Mouse (Mus musculus): ENCODE data around the gene Pnldc1. TPM values are rescaled to one million over a fixed set of nuclear protein-coding genes. Genes with fewer than 3 reads are reported as not detected.

The Pnldc1 gene
- polyA plus RNA-seq (2017; shearing (Covaris generic)), result under 1 TPM; 0.67 to 0.85 TPM

DNA sequence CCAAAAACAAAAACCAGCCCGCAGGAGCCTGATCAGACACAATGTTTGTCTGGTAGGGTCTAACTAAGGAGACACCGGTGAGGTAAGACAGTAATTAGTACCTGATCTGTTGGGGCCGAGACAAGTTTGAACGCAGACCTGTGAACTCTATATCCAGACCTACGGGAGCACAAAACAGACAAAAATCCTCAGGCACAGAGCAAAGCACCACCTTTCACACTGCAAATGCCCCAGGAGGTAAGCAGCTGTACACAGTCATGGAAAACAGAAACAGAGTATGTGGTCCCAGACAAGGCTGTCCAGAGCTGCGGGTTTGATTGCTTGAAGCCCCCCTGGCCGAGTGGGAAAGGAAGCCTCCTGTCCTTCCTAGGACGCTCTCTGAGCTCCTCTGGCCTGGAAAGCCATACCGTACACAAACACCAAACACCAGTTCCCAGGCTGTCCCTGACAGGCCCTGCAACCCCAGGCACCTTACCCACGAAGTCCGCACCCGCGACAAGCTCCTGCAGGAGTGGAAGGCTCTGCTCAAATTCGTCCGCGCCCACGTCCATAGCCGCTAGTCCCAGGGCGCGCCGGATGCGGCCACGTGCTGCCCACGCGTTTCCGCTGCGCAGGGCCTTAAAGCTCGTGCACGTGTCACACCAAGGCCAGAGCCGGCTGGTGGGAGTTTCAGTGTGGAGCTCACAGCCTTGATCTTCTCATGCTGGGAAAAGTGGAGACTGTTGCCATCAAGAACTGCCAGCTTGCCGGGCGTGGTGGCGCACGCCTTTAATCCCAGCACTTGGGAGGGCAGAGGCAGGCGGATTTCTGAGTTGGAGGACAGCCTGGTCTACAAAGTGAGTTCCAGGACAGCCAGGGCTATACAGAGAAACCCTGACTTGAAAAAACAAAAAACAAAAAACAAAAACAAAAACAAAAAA, at the start of gene Pnldc1:
Pnldc1 (minus strand) TSS at position 870 of the 920 bp plus-strand sequence.

DNA sequence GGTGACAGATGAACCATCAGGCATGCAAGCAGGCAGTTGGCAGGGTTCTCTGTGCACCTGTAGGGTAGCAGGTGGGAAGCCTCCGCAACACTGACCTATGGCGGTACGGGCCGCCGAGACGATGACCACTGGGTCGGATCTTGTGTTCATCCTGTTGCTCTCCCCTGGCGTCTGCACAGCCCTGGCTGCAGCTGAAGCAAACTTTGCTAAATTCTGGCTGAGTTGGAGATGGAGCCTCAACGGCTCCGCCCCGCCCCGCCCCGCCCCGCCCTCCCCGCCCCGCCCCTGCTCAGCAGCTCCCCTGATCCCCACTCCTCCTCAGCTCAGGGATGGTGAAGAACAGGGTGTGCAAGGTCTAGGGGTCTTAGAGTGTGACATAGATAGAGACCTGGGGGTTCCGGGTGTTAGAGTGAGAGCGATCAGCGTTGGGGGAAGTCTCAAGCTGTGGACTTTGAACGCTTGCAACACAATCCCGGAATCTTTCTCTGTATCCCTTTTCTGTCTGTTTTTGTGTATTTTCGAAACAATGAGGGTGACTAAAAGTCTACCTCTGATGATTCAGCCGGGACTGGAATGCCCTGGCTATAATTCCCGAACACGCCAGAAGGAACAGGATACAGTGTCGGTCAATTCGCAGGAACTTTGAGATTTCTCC, 30.2 kb upstream of the Pnldc1 start, which contains the start of gene Acat3:
Acat3 (minus strand) TSS at position 450 of the 655 bp plus-strand sequence.

DNA sequence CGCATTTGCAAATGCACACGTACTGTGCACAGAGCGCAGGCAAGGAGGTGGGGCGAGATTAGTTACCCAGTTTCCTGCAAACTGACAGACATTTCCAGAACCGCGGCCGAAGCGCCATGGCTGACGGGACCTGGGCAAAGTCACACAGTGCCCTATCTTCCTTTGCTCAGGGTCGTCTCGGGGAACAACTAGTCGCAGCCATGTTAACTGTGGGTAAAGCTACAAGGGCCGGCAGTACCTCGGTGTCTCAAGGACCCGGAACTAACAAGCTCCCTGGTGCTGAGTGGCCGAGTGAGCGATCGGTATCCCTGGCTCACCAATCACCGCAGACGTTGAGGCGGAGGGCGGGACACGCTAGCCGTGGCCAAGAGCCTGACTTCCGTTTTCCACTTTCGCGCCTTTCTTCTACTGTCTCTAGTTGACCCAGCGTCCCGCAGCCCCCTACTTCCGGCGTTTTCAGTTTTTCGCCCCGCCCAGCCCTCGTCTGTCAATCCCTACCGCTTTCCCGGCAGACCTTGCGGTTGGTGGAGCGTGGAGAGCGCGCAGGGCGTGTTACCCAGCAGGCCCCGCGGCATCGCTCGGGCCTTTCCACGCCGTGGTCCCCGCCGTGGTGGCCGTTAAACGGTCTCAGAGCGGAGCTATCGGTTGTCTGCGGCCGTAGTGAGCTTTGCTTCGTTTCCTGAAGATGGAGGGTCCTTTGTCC, 6.0 kb upstream of the Pnldc1 start, which contains the start of gene Mrpl18:
Mrpl18 (minus strand) TSS at position 465 of the 703 bp plus-strand sequence.

DNA sequence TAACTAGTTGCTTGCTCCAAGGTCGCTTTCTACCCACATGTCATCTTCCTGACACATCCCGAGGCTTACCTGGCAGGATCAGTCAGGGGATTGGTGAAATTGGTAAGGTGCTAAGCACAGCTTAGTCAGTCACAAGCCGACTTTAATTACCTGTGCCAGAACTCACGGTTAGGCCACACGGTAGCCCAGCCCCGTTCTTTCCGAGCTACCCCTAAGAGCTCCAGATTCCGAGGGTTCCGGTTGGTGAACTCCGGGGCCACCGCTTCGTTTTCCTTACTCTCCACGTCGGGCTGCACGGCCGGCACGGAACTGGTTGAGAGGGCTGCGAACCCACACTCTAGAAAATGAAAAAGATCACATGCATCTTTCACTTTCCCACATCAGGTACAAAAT, 5.5 kb upstream of the Pnldc1 start, which contains the start of gene Tcp1:
Tcp1 (plus strand) TSS at position 214 of the 393 bp plus-strand sequence.

DNA sequence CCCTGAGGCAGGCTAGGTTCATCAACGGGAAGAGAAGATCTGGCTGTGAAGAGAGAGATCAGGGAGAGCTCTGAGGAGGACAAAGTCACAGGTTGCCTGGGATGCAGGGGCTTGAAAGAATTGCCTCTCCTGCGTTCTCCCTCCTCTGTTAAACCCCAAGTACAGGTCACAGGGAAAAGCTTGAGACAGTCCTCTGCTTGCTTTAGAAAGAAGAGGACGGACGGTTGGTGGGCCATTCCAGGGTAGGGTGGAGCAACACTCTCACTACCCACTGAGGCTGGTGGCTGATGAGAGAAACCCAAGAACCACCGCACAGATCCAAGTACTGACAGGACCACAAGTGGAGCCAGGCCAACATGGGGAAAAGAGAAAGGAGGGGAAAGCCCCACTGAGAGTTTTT, 34.3 kb downstream of the Pnldc1 start, which contains the start of gene Mrgprh:
Mrgprh (plus strand) TSS at position 301 of the 400 bp plus-strand sequence.

DNA sequence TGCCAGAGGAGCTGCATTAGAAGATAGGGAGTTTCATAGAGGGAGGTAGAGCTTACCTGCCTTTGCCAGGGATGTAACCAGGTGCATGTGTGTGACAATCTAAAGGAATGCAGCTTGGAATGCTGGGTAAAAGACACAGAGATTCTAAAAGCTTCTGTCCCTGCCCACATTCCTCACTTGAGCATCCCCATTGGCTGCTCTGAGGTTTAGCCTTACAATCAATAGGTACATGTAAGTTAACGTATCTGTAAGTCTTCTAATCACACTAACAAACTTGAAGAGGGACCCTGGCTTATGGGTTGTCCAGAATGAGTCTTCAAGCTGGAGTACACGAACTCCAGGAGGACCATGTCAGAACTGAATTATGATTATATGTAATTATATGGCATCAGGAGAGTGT, 42.0 kb downstream of the Pnldc1 start, which contains the start of gene Mas1:
Mas1 (minus strand) TSS at position 101 of the 400 bp plus-strand sequence.

Other genes with a start within 250 kb of the Pnldc1 start
- gene Slc22a1, start 234.4 kb downstream of the Pnldc1 start, polyA plus RNA-seq (2017; shearing (Covaris generic)), result under 1 TPM; 0.08 to 0.26 TPM
- gene Igf2r, start 140.6 kb downstream of the Pnldc1 start, polyA plus RNA-seq (2017; shearing (Covaris generic)), result 10 to 100 TPM; 36.0 to 37.5 TPM
- gene Mas1, start 42.1 kb downstream of the Pnldc1 start, polyA plus RNA-seq (2017; shearing (Covaris generic)), result not detected
- not detected for gene Mrgprh, start 34.2 kb downstream of the Pnldc1 start, polyA plus RNA-seq (2017; shearing (Covaris generic))
- gene Tcp1, start 5.5 kb upstream of the Pnldc1 start, polyA plus RNA-seq (2017; shearing (Covaris generic)), result 100 to 1,000 TPM; 188 to 268 TPM
- gene Mrpl18, start 6.1 kb upstream of the Pnldc1 start, polyA plus RNA-seq (2017; shearing (Covaris generic)), result 100 to 1,000 TPM; 145 to 152 TPM
- 1 to 10 TPM in 1 of 2 experiments, under 1 TPM in 1; 0.35 to 4.4 TPM for gene Acat3, start 30.4 kb upstream of the Pnldc1 start, polyA plus RNA-seq (2017; shearing (Covaris generic))
- 10 to 100 TPM; 33.7 to 49.3 TPM for gene Acat2, start 50.5 kb upstream of the Pnldc1 start, polyA plus RNA-seq (2017; shearing (Covaris generic))
- gene Wtap, start 83.9 kb upstream of the Pnldc1 start, polyA plus RNA-seq (2017; shearing (Covaris generic)), result 10 to 100 TPM; 87.4 to 88.3 TPM
- 100 to 1,000 TPM; 107 to 120 TPM for gene Sod2, start 96.6 kb upstream of the Pnldc1 start, polyA plus RNA-seq (2017; shearing (Covaris generic))
- gene Gpr31b, start 142.1 kb upstream of the Pnldc1 start, polyA plus RNA-seq (2017; shearing (Covaris generic)), result not detected
- gene Tcp10b, start 150.9 kb upstream of the Pnldc1 start, polyA plus RNA-seq (2017; shearing (Covaris generic)), result under 1 TPM in 1 of 2 experiments, not detected in 1; 0.64 TPM
- under 1 TPM in 1 of 2 experiments, not detected in 1; 0.09 TPM for gene Unc93a, start 221.6 kb upstream of the Pnldc1 start, polyA plus RNA-seq (2017; shearing (Covaris generic))